Mouse (Mus musculus) cerebellum, postnatal 10 days (tissue): Measurements from ENCODE around the gene Gm3055.
"Not testable (repeated sequence)": the region's sequence is repeated elsewhere in the genome, so short reads cannot be mapped to it uniquely, and the experiment has no call there.

Experiments
- DNase-seq, 2 experiments: peaks; one replicate each; pipeline ENCODE4 v3.0.0; 2021; ENCODE audit warnings: mixed read lengths in 2 of 2

Gene Gm3055

DNA sequence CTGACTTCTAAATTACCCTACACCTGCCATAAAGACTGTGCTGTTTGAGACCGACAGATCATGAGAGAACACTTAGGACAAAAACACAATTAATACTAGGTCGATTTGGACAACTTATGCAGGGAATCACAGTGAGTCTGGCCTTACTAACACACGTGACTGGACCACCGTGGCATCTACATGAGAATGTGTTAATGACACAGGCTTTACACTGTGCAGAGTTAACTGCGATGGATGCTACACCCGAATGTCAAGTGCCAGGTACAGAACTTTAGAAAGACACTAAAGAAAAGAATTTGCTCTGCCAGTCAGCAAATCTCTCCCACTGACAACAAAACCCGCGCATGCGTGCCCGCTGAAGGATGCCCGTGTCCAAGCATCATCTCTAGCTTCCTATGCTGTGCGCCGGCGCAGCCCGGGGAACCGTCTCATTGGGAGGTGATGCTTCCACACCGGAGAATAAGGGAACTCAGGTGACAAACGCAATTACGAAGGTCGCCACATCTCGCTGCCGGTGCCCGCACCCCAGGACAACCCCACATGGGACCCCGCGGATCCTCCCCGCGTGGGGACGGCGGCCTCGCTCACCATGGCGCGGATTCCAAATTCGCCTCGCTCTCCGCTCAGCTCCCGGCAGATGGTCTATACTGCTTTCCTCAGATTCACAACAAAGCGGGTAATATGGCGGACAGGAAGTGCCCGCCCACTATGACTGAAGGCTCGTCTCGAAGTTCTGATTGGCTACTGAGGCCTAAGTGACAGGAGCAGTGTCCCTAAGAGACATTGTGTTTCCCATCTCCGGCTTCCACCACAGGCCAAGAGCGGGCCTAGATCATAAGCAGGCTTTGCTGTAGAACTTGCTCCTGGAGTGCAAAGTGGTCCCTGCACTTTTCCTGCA, at the start of gene Gm3055:
Gene Gm3055, minus strand, starts transcription at position 656 of the 898 bp plus-strand sequence.
- DNase-seq = not testable (repeated sequence)

GRCm38 (mm10) chr10:81811899-81812298, 40.9 kb upstream of the Gm3055 start, which contains the start of gene Gm4767:
TSS of gene Gm4767 (plus strand) at chr10:81812186.
- DNase-seq = peak; percentile 4 to 8

DNA sequence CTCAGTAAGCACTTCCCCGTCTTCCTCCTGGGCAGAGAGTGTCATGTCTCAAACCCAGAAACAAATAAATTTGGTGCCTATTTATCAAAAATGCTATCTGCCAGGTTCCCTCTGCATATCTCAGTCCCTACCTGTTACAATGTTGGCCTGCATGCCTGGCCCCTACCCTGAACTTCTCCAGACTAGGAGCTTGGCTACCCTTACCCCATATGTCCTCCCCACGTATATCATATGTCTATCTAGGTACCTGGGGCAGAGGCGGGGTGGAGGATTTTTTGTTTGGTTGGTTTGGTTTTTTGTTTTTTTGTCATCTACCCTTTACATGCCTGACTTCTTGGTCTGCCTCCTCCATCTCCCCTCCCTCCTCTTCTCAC, 430 bp upstream of the Gm3055 start:
- DNase-seq = not testable (repeated sequence)

- DNase-seq = not testable (repeated sequence)
These were observed 66.2 kb downstream of the Gm3055 start, which contains the start of gene Zfp433 for GRCm38 (mm10) chr10:81704531-81705301. TSS of gene Zfp433 (plus strand) at chr10:81704825.
